Mouse (Mus musculus): Measurements from ENCODE around the gene Slc25a27. TPM values are rescaled to one million over a fixed set of nuclear protein-coding genes. Genes with fewer than 3 reads are reported as not detected.

Slc25a27 gene
- polyA plus RNA-seq, 1 experiment from 2014 or later = 78.7 TPM

DNA sequence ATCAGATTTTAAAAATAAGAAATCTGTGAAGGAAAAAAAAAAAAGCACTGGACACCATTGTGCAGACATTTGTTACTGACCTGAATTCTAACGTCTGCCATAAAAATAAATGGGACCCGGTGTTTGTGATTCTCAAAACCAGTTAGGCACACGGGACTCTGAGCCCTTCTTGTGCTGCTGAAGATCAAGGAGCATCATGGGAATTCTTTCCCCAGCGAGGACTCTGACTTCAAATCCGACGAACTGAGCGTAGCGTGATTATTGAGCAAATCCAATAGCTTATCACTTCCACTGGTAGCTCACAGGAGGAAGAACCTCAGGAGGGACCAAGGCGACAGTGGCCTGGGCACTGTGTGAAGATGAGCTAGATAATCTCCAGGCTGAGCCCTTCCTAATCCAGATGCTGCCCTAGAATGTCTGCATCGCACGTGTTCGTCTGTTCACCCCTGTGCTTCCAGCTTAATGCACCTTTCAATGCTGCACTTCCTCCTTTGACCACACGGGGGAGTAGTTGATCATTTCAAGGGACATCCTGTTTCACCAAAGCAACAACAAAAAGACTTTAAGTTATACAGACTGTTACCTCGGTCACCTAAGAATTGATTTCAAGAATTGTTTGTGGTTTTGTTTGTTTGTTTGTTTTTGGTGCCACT lies 32.1 kb upstream of the Slc25a27 start:
- Histone ChIP-seq H3K9me3 (ENCODE audit: control insufficient read depth, low read length) (no peaks in the 10 kb centered on the region), H3K4me3 (replicated peaks; ENCODE audit: low read depth, low read length) (no peak overlapping the region), H3K9ac (replicated peaks; ENCODE audit: low read length) (no peak overlapping the region), H3K27ac (replicated peaks; ENCODE audit: low read depth, low read length) (no peak overlapping the region), H3K4me1 (ENCODE audit: control insufficient read depth, insufficient read depth, low read length) (no peaks in the 10 kb centered on the region), H3K4me2 (ENCODE audit: low read length) (peak overlapping the region; percentile 34), H3K27me3 (ENCODE audit: control insufficient read depth, insufficient read depth, low read length) (no peaks in the 10 kb centered on the region), H3K36me3 (ENCODE audit: control insufficient read depth, insufficient read depth, low read length) (no peaks in the 10 kb centered on the region)
- ATAC-seq (ENCODE audit: low FRiP score, low TSS enrichment) (peak; percentile 50), DNase-seq (peak; percentile 94)
- whole genome bisulfite sequencing = 36% methylated on average over 14 of the region's 14 CpGs

GRCm38 (mm10) chr17:43689591-43689990 lies 22.6 kb upstream of the Slc25a27 start:
- H3K4me2 ChIP-seq (ENCODE audit: low read length) = no peak overlapping the region
- no peak overlapping the region for H3K4me3 ChIP-seq (replicated peaks; ENCODE audit: low read depth, low read length)
- no peaks in the 10 kb centered on the region for H3K27me3 ChIP-seq (ENCODE audit: control insufficient read depth, insufficient read depth, low read length)
- no peak for DNase-seq
- ATAC-seq (ENCODE audit: low FRiP score, low TSS enrichment) = no peak
- H3K4me1 ChIP-seq (ENCODE audit: control insufficient read depth, insufficient read depth, low read length) = no peaks in the 10 kb centered on the region
- H3K36me3 ChIP-seq (ENCODE audit: control insufficient read depth, insufficient read depth, low read length) = no peaks in the 10 kb centered on the region
- no peak overlapping the region for H3K9ac ChIP-seq (replicated peaks; ENCODE audit: low read length)
- no peaks in the 10 kb centered on the region for H3K9me3 ChIP-seq (ENCODE audit: control insufficient read depth, low read length)
- no peak overlapping the region for H3K27ac ChIP-seq (replicated peaks; ENCODE audit: low read depth, low read length)
- 92% methylated on average over 9 of the region's 9 CpGs for WGBS

- Histone ChIP-seq H3K9me3 (ENCODE audit: control insufficient read depth, low read length) (no peaks in the 10 kb centered on the region), H3K27me3 (ENCODE audit: control insufficient read depth, insufficient read depth, low read length) (no peaks in the 10 kb centered on the region), H3K4me3 (replicated peaks; ENCODE audit: low read depth, low read length) (no peak overlapping the region), H3K27ac (replicated peaks; ENCODE audit: low read depth, low read length) (no peak overlapping the region), H3K36me3 (ENCODE audit: control insufficient read depth, insufficient read depth, low read length) (no peaks in the 10 kb centered on the region), H3K4me1 (ENCODE audit: control insufficient read depth, insufficient read depth, low read length) (no peaks in the 10 kb centered on the region), H3K4me2 (ENCODE audit: low read length) (no peak overlapping the region), H3K9ac (replicated peaks; ENCODE audit: low read length) (no peak overlapping the region)
- DNase-seq (no peak), ATAC-seq (ENCODE audit: low FRiP score, low TSS enrichment) (no peak)
- 89% methylated on average over 5 of the region's 5 CpGs for WGBS
Observed at GRCm38 (mm10) chr17:43684638-43685037, 17.6 kb upstream of the Slc25a27 start.

- DNase-seq = no peak
Observed at GRCm38 (mm10) chr17:43684086-43684485, 17.1 kb upstream of the Slc25a27 start.

DNA sequence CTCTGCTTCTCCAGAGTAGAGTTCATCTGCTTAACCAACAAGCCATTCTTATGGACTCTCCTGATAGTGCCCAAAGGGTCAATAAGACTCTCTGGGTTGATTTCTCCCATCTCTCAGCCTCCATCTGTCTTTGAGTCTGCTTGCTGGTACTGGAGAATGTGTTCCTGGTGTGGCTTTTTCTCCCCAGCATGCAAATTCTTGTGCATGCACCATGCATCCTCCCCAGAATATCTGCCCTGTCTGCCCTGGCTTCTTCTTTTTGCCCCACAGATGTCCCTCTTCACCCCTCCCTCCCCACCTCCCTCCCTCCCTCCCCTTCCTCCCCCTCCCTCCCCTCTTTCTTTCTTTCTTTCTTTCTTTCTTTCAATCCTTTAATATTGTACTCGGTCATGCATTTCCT lies 10.3 kb upstream of the Slc25a27 start:
- WGBS = 35% methylated on average over 1 of the region's 1 CpGs
- Histone ChIP-seq H3K4me3 (replicated peaks; ENCODE audit: low read depth, low read length) (no peak overlapping the region), H3K4me1 (ENCODE audit: control insufficient read depth, insufficient read depth, low read length) (no peaks in the 10 kb centered on the region), H3K27ac (replicated peaks; ENCODE audit: low read depth, low read length) (no peak overlapping the region), H3K27me3 (ENCODE audit: control insufficient read depth, insufficient read depth, low read length) (no peaks in the 10 kb centered on the region), H3K9me3 (ENCODE audit: control insufficient read depth, low read length) (no peaks in the 10 kb centered on the region), H3K9ac (replicated peaks; ENCODE audit: low read length) (no peak overlapping the region), H3K4me2 (ENCODE audit: low read length) (no peak overlapping the region), H3K36me3 (ENCODE audit: control insufficient read depth, insufficient read depth, low read length) (no peaks in the 10 kb centered on the region)
- DNase-seq (no peak), ATAC-seq (ENCODE audit: low FRiP score, low TSS enrichment) (no peak)

More at GRCm38 (mm10) chr17:43684086-43684485, 17.1 kb upstream of the Slc25a27 start:
- Histone ChIP-seq H3K4me2 (ENCODE audit: low read length) (no peak overlapping the region), H3K36me3 (ENCODE audit: control insufficient read depth, insufficient read depth, low read length) (no peaks in the 10 kb centered on the region), H3K9me3 (ENCODE audit: control insufficient read depth, low read length) (no peaks in the 10 kb centered on the region), H3K27ac (replicated peaks; ENCODE audit: low read depth, low read length) (no peak overlapping the region), H3K4me1 (ENCODE audit: control insufficient read depth, insufficient read depth, low read length) (no peaks in the 10 kb centered on the region), H3K27me3 (ENCODE audit: control insufficient read depth, insufficient read depth, low read length) (no peaks in the 10 kb centered on the region), H3K4me3 (replicated peaks; ENCODE audit: low read depth, low read length) (no peak overlapping the region), H3K9ac (replicated peaks; ENCODE audit: low read length) (no peak overlapping the region)
- 92% methylated on average over 7 of the region's 7 CpGs for WGBS
- no peak for ATAC-seq (ENCODE audit: low FRiP score, low TSS enrichment)

- Histone ChIP-seq H3K4me3 (replicated peaks; ENCODE audit: low read depth, low read length) (no peak overlapping the region), H3K4me2 (ENCODE audit: low read length) (no peak overlapping the region), H3K4me1 (ENCODE audit: control insufficient read depth, insufficient read depth, low read length) (no peaks in the 10 kb centered on the region), H3K9me3 (ENCODE audit: control insufficient read depth, low read length) (no peaks in the 10 kb centered on the region), H3K27me3 (ENCODE audit: control insufficient read depth, insufficient read depth, low read length) (no peaks in the 10 kb centered on the region), H3K36me3 (ENCODE audit: control insufficient read depth, insufficient read depth, low read length) (no peaks in the 10 kb centered on the region), H3K9ac (replicated peaks; ENCODE audit: low read length) (no peak overlapping the region), H3K27ac (replicated peaks; ENCODE audit: low read depth, low read length) (no peak overlapping the region)
- ATAC-seq (ENCODE audit: low FRiP score, low TSS enrichment) (no peak), DNase-seq (no peak)
- WGBS = 96% methylated on average over 1 of the region's 1 CpGs
Observed at GRCm38 (mm10) chr17:43676241-43676640, 9.2 kb upstream of the Slc25a27 start.

GRCm38 (mm10) chr17:43675228-43675627 lies 8.2 kb upstream of the Slc25a27 start:
- 89% methylated on average over 1 of the region's 1 CpGs for WGBS
- H3K4me2 ChIP-seq (ENCODE audit: low read length) = no peak overlapping the region
- no peak overlapping the region for H3K4me3 ChIP-seq (replicated peaks; ENCODE audit: low read depth, low read length)
- H3K9me3 ChIP-seq (ENCODE audit: control insufficient read depth, low read length) = no peaks in the 10 kb centered on the region
- H3K36me3 ChIP-seq (ENCODE audit: control insufficient read depth, insufficient read depth, low read length) = no peaks in the 10 kb centered on the region
- H3K27me3 ChIP-seq (ENCODE audit: control insufficient read depth, insufficient read depth, low read length) = no peaks in the 10 kb centered on the region
- H3K27ac ChIP-seq (replicated peaks; ENCODE audit: low read depth, low read length) = no peak overlapping the region
- ATAC-seq (ENCODE audit: low FRiP score, low TSS enrichment) = no peak
- no peaks in the 10 kb centered on the region for H3K4me1 ChIP-seq (ENCODE audit: control insufficient read depth, insufficient read depth, low read length)
- no peak overlapping the region for H3K9ac ChIP-seq (replicated peaks; ENCODE audit: low read length)
- no peak for DNase-seq

- H3K4me3 ChIP-seq (replicated peaks; ENCODE audit: low read depth, low read length) = no peak overlapping the region
- no peak overlapping the region for H3K27ac ChIP-seq (replicated peaks; ENCODE audit: low read depth, low read length)
- H3K4me2 ChIP-seq (ENCODE audit: low read length) = no peak overlapping the region
- H3K9ac ChIP-seq (replicated peaks; ENCODE audit: low read length) = no peak overlapping the region
- WGBS = 96% methylated on average over 4 of the region's 4 CpGs
- no peaks in the 10 kb centered on the region for H3K4me1 ChIP-seq (ENCODE audit: control insufficient read depth, insufficient read depth, low read length)
- no peaks in the 10 kb centered on the region for H3K36me3 ChIP-seq (ENCODE audit: control insufficient read depth, insufficient read depth, low read length)
- DNase-seq = no peak
- no peaks in the 10 kb centered on the region for H3K27me3 ChIP-seq (ENCODE audit: control insufficient read depth, insufficient read depth, low read length)
- no peaks in the 10 kb centered on the region for H3K9me3 ChIP-seq (ENCODE audit: control insufficient read depth, low read length)
- ATAC-seq (ENCODE audit: low FRiP score, low TSS enrichment) = no peak
Observed at GRCm38 (mm10) chr17:43671907-43672306, 4.9 kb upstream of the Slc25a27 start.

- no peak overlapping the region for H3K27ac ChIP-seq (replicated peaks; ENCODE audit: low read depth, low read length)
- no peaks in the 10 kb centered on the region for H3K36me3 ChIP-seq (ENCODE audit: control insufficient read depth, insufficient read depth, low read length)
- H3K4me3 ChIP-seq (replicated peaks; ENCODE audit: low read depth, low read length) = no peak overlapping the region
- 60% methylated on average over 6 of the region's 6 CpGs for WGBS
- H3K4me2 ChIP-seq (ENCODE audit: low read length) = peak overlapping the region; percentile 72
- H3K27me3 ChIP-seq (ENCODE audit: control insufficient read depth, insufficient read depth, low read length) = no peaks in the 10 kb centered on the region
- H3K9ac ChIP-seq (replicated peaks; ENCODE audit: low read length) = no peak overlapping the region
- H3K9me3 ChIP-seq (ENCODE audit: control insufficient read depth, low read length) = no peaks in the 10 kb centered on the region
- peaks cover 16% of the 10 kb centered on the region for H3K4me1 ChIP-seq (ENCODE audit: control insufficient read depth, insufficient read depth, low read length)
- DNase-seq (no peak), ATAC-seq (ENCODE audit: low FRiP score, low TSS enrichment) (no peak)
Observed at GRCm38 (mm10) chr17:43669145-43669695, 2.2 kb upstream of the Slc25a27 start.

Data from midbrain, embryonic 14.5 days (tissue).